Mouse (Mus musculus) embryonic fibroblast, embryonic 13.5 days (primary cell): ENCODE measurements around the gene Clec11a.

Experiments used
- CTCF ChIP-seq: IDR thresholded peaks from 2 replicates; pipeline ENCODE4 v1.5.1; 2011; ENCODE audit warnings: mild to moderate bottlenecking, control low read depth, low read length, moderate library complexity, borderline replicate concordance; ENCODE audit not compliant: insufficient read depth
- POLR2A ChIP-seq: IDR thresholded peaks from 2 replicates; pipeline ENCODE4 v1.6.1; 2011; ENCODE audit warnings: low read depth, mild to moderate bottlenecking, control low read depth, low read length, moderate library complexity

- TF ChIP-seq POLR2A (no peak), CTCF (no peak)
These were observed 32.6 kb downstream of the Clec11a start for GRCm38 (mm10) chr7:44274096-44274495.
